ENCODE assay signal across 30 mouse cellular contexts in genomic region chr5:35789697-35790096, GRCm38 (mm10). TPM values are rescaled to one million over a fixed set of nuclear protein-coding genes. Genes with fewer than 3 reads are reported as not detected.
DNase-seq lines count a peak whose midpoint lies in the region; ATAC-seq and TF ChIP-seq lines count a peak whose summit lies in the region.
"Had no signal": no experiment of that assay in that cellular context is flagged by ENCODE, and none has a peak within 500 bp of the region (broad histone marks: within the 10 kb centered on the region; RNA-seq: fewer than 3 reads in every experiment).

No protein-coding gene starts in this region.

- no peak overlapping the region for H3K4me3 ChIP-seq in layer of hippocampus, adult 2 months
- H3K4me3 ChIP-seq: erythroblast, embryonic 14.5 days; forebrain, embryonic 12.5 days; heart, adult 2 months; heart, embryonic 13.5 days; hindbrain, embryonic 10.5 days; hindbrain, embryonic 15.5 days; stomach, embryonic 15.5 days had no signal

- intact Hi-C loops in gastrocnemius, postnatal 14 days (cut with DNase I; ENCODE audit: low total_unique reads): no loop called here

- no peak for TF ChIP-seq CTCF in layer of hippocampus, adult 2 months (conservative IDR thresholded peaks at IDR 0.05)

- peak; percentile 88 for ATAC-seq in granulocyte monocyte progenitor cell, adult 5-6 weeks (replicated peaks; ENCODE audit: poor library complexity, severe bottlenecking)
- ATAC-seq: activated CD4-positive, CD25-positive, alpha-beta regulatory T cell, adult 4 months; inflammation-experienced regulatory T-cells, adult 6 months; midbrain, embryonic 16.5 days had no signal

- H3K27ac ChIP-seq in layer of hippocampus, adult 2 months: 0 out of 2 replicates have a peak overlapping the region, but pooled peaks have one; percentile 14
- H3K27ac ChIP-seq: forebrain, embryonic 12.5 days; heart, adult 2 months; heart, embryonic 13.5 days; hindbrain, embryonic 10.5 days; hindbrain, embryonic 15.5 days; liver, embryonic 14.5 days; stomach, embryonic 15.5 days had no signal

- no peak for DNase-seq in layer of hippocampus, adult 2 months (ENCODE audit: low spot score in 2 of 2)
- no peak for DNase-seq in layer of hippocampus, postnatal 10 days (ENCODE audit: low spot score in 2 of 2)
- peak; percentile 36 for DNase-seq in ES-CJ7 (ENCODE audit: low read depth, low spot score)
- DNase-seq in embryo, embryonic 10.5 days (ENCODE audit: low spot score): no peak
- DNase-seq in gastrocnemius, postnatal 14 days: no peak
- DNase-seq in cerebellum, postnatal 25 days: no peak
- DNase-seq: adrenal gland, adult 2 months; cerebellum, adult 2 months; gastrocnemius, postnatal 36 days; heart, adult 2 months; heart, postnatal 10 days; kidney, adult 9 months; kidney, postnatal 36 days; layer of hippocampus, postnatal 36 days; liver; lung, adult 2 months; lung, postnatal 14 days; right cerebral cortex, postnatal 25 days had no signal

RNA-seq across cellular contexts. Expression of gene Ablim2, which starts 32.0 kb away (rescaled TPM):
- 100 to 1,000 TPM; 133 to 163 TPM for total RNA-seq in layer of hippocampus, adult 2 months (2021)
- total RNA-seq in layer of hippocampus, postnatal 10 days (2021): 10 to 100 TPM; 66.2 to 73.0 TPM
- total RNA-seq in granulocyte monocyte progenitor cell, adult 5-6 weeks (2014; fragmentation: Nextera tagmentation): 1.6 TPM in 1 of 2 replicates, not detected in the other
- total RNA-seq in granulocyte monocyte progenitor cell, adult 5-6 weeks (2017): 0.22 TPM in 1 of 2 replicates, not detected in the other
- total RNA-seq in gastrocnemius, postnatal 14 days (2021): 10 to 100 TPM; 36.0 to 41.7 TPM
- total RNA-seq: neutrophil, adult 5-6 weeks had no signal

RNA-seq across cellular contexts. Expression of gene Sh3tc1, which starts 49.9 kb away (rescaled TPM):
- total RNA-seq in layer of hippocampus, adult 2 months (2021): 1 to 10 TPM; 1.7 to 2.4 TPM
- total RNA-seq in layer of hippocampus, postnatal 10 days (2021): 1 to 10 TPM; 2.5 TPM
- total RNA-seq in granulocyte monocyte progenitor cell, adult 5-6 weeks (2014; fragmentation: Nextera tagmentation): 3.9 and 26.5 TPM in 2 replicates
- 3.9 and 5.1 TPM in 2 replicates for total RNA-seq in granulocyte monocyte progenitor cell, adult 5-6 weeks (2017)
- 1 to 10 TPM; 3.9 to 4.4 TPM for total RNA-seq in gastrocnemius, postnatal 14 days (2021)

Comparison
In these comparisons a context has a peak if more than half of its experiments do, and no peak if none do; other contexts are left out.
1. RNA of gene Ablim2, which starts 32.0 kb away (total RNA-seq): 133 to 163 TPM in layer of hippocampus, adult 2 months, 66.2 to 73.0 TPM in layer of hippocampus, postnatal 10 days and 36.0 to 41.7 TPM in gastrocnemius, postnatal 14 days; 0.22 to 1.6 TPM in granulocyte monocyte progenitor cell, adult 5-6 weeks; every median in the first group is over 10 times any median in the second.